Mouse (Mus musculus): ENCODE measurements around the gene Ccdc58. TPM values are rescaled to one million over a fixed set of nuclear protein-coding genes. Genes with fewer than 3 reads are reported as not detected.
"Not testable (repeated sequence)": the region's sequence is repeated elsewhere in the genome, so short reads cannot be mapped to it uniquely, and the experiment has no call there.

The Ccdc58 gene
- polyA plus RNA-seq, 1 experiment: 93.0 TPM

GRCm38 (mm10) chr16:36064904-36065303 lies 6.6 kb upstream of the Ccdc58 start:
- no peak overlapping the region for H3K27ac ChIP-seq (replicated peaks; ENCODE audit: low read depth, low read length)
- peaks cover 6% of the 10 kb centered on the region; the same call in 1 of the 2 replicates for H3K4me1 ChIP-seq (ENCODE audit: control insufficient read depth, insufficient read depth, insufficient read length, low read length)
- H3K4me3 ChIP-seq (ENCODE audit: insufficient read depth, low read depth, low read length): no peak overlapping the region

GRCm38 (mm10) chr16:36067694-36068093 lies 3.8 kb upstream of the Ccdc58 start:
- Histone ChIP-seq H3K4me1 (ENCODE audit: control insufficient read depth, insufficient read depth, insufficient read length, low read length) (peaks cover 6% of the 10 kb centered on the region; the same call in 1 of the 2 replicates), H3K27ac (replicated peaks; ENCODE audit: low read depth, low read length) (no peak overlapping the region), H3K4me3 (ENCODE audit: insufficient read depth, low read depth, low read length) (no peak overlapping the region)

- Histone ChIP-seq H3K4me3 (ENCODE audit: insufficient read depth, low read depth, low read length) (no peak overlapping the region), H3K4me1 (ENCODE audit: control insufficient read depth, insufficient read depth, insufficient read length, low read length) (peaks cover 6% of the 10 kb centered on the region; the same call in 1 of the 2 replicates), H3K27ac (replicated peaks; ENCODE audit: low read depth, low read length) (no peak overlapping the region)
Measured at GRCm38 (mm10) chr16:36068356-36068755, 3.1 kb upstream of the Ccdc58 start.

GRCm38 (mm10) chr16:36069819-36070575 lies 1.5 kb upstream of the Ccdc58 start:
- H3K4me1 ChIP-seq (ENCODE audit: control insufficient read depth, insufficient read depth, insufficient read length, low read length): peaks cover 4% of the 10 kb centered on the region; the same call in 1 of the 2 replicates
- H3K4me3 ChIP-seq (ENCODE audit: insufficient read depth, low read depth, low read length): peak overlapping the region; percentile 31; the same call in 1 of the 2 replicates
- H3K27ac ChIP-seq (replicated peaks; ENCODE audit: low read depth, low read length): no peak overlapping the region

GRCm38 (mm10) chr16:36071071-36071449 lies 425 bp upstream of the Ccdc58 start:
- H3K4me3 ChIP-seq (ENCODE audit: insufficient read depth, low read depth, low read length): peak overlapping the region; percentile 86
- peak overlapping the region; percentile 76 for H3K27ac ChIP-seq (replicated peaks; ENCODE audit: low read depth, low read length)
- H3K4me1 ChIP-seq (ENCODE audit: control insufficient read depth, insufficient read depth, insufficient read length, low read length): peaks cover 4% of the 10 kb centered on the region; the same call in 1 of the 2 replicates

- H3K27ac ChIP-seq (replicated peaks; ENCODE audit: low read depth, low read length): peak overlapping the region; percentile 99
- peaks cover 4% of the 10 kb centered on the region; the same call in 1 of the 2 replicates for H3K4me1 ChIP-seq (ENCODE audit: control insufficient read depth, insufficient read depth, insufficient read length, low read length)
- H3K4me3 ChIP-seq (ENCODE audit: insufficient read depth, low read depth, low read length): peak overlapping the region; percentile 86
Measured at GRCm38 (mm10) chr16:36072410-36073011, 1.0 kb downstream of the Ccdc58 start.

- no peaks in the 10 kb centered on the region for H3K4me1 ChIP-seq (ENCODE audit: control insufficient read depth, insufficient read depth, insufficient read length, low read length)
- H3K4me3 ChIP-seq (ENCODE audit: insufficient read depth, low read depth, low read length): no peak overlapping the region
- no peak overlapping the region for H3K27ac ChIP-seq (replicated peaks; ENCODE audit: low read depth, low read length)
Measured at GRCm38 (mm10) chr16:36074772-36075171, 3.3 kb downstream of the Ccdc58 start.

- H3K4me3 ChIP-seq (ENCODE audit: insufficient read depth, low read depth, low read length): no peak overlapping the region
- H3K27ac ChIP-seq (replicated peaks; ENCODE audit: low read depth, low read length): no peak overlapping the region
- no peaks in the 10 kb centered on the region for H3K4me1 ChIP-seq (ENCODE audit: control insufficient read depth, insufficient read depth, insufficient read length, low read length)
Measured at GRCm38 (mm10) chr16:36079916-36080315, 8.4 kb downstream of the Ccdc58 start.

- Histone ChIP-seq H3K27ac (replicated peaks; ENCODE audit: low read depth, low read length) (no peak overlapping the region), H3K4me1 (ENCODE audit: control insufficient read depth, insufficient read depth, insufficient read length, low read length) (no peaks in the 10 kb centered on the region), H3K4me3 (ENCODE audit: insufficient read depth, low read depth, low read length) (no peak overlapping the region)
Measured at GRCm38 (mm10) chr16:36087846-36088245, 16.4 kb downstream of the Ccdc58 start.

- Histone ChIP-seq H3K27ac (replicated peaks; ENCODE audit: low read depth, low read length) (no peak overlapping the region), H3K4me3 (ENCODE audit: insufficient read depth, low read depth, low read length) (no peak overlapping the region), H3K4me1 (ENCODE audit: control insufficient read depth, insufficient read depth, insufficient read length, low read length) (no peaks in the 10 kb centered on the region)
Measured at GRCm38 (mm10) chr16:36089065-36089464, 17.6 kb downstream of the Ccdc58 start.

GRCm38 (mm10) chr16:36089850-36090616 lies 18.5 kb downstream of the Ccdc58 start:
- H3K4me3 ChIP-seq (ENCODE audit: insufficient read depth, low read depth, low read length): no peak overlapping the region
- H3K4me1 ChIP-seq (ENCODE audit: control insufficient read depth, insufficient read depth, insufficient read length, low read length): no peaks in the 10 kb centered on the region
- no peak overlapping the region for H3K27ac ChIP-seq (replicated peaks; ENCODE audit: low read depth, low read length)

- H3K27ac ChIP-seq (replicated peaks; ENCODE audit: low read depth, low read length): no peak overlapping the region
- H3K4me3 ChIP-seq (ENCODE audit: insufficient read depth, low read depth, low read length): no peak overlapping the region
- H3K4me1 ChIP-seq (ENCODE audit: control insufficient read depth, insufficient read depth, insufficient read length, low read length): no peaks in the 10 kb centered on the region
Measured at GRCm38 (mm10) chr16:36090785-36091509, 19.5 kb downstream of the Ccdc58 start.

- no peaks in the 10 kb centered on the region for H3K4me1 ChIP-seq (ENCODE audit: control insufficient read depth, insufficient read depth, insufficient read length, low read length)
- H3K27ac ChIP-seq (replicated peaks; ENCODE audit: low read depth, low read length): no peak overlapping the region
- no peak overlapping the region for H3K4me3 ChIP-seq (ENCODE audit: insufficient read depth, low read depth, low read length)
Measured at GRCm38 (mm10) chr16:36094079-36094478, 22.6 kb downstream of the Ccdc58 start.

GRCm38 (mm10) chr16:36097813-36098499 lies 26.5 kb downstream of the Ccdc58 start:
- H3K27ac ChIP-seq (replicated peaks; ENCODE audit: low read depth, low read length); H3K4me3 ChIP-seq (ENCODE audit: insufficient read depth, low read depth, low read length); H3K4me1 ChIP-seq (ENCODE audit: control insufficient read depth, insufficient read depth, insufficient read length, low read length): not testable (repeated sequence)

Data from brown adipose tissue, adult 24 weeks (tissue).